Mouse (Mus musculus) ES-Bruce4 (cell line): ENCODE results near the gene Cadm4.

Experiments used
- CTCF ChIP-seq: IDR thresholded peaks from one replicate; pipeline ENCODE4 v1.8.1; 2011; ENCODE audit warnings: low read depth, low read length
- EP300 ChIP-seq: IDR thresholded peaks from 2 replicates; pipeline ENCODE4 v1.6.1; 2011; ENCODE audit warnings: low read depth, low read length; ENCODE audit not compliant: insufficient read depth

DNA sequence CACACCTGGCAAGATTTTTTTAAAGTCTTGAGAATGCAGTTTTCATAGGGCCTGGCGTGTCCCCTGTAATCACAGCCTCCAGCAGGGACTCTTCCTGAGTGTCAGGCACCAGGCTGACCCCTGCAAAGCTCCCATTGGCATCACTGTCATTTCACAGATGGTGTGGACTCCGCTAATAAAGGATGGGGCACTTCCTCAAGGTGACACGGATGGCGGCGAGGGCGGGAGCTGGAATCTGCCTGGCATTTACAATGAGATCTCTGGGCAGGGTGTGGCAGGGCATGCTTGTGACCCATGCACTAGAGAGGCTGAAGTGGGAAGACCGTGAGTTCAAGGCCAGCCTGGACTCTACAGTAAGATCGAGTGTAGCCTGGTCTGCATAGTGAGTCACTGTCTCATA is 6.5 kb downstream of the Cadm4 start:
- no peak for TF ChIP-seq CTCF
- no peak for TF ChIP-seq EP300
